Mouse (Mus musculus) heart, postnatal 0 days (tissue): Measurements from ENCODE around the gene B3gat2.

Source experiments
- CTCF ChIP-seq: IDR thresholded peaks from 2 replicates; pipeline ENCODE4 v1.5.1; 2016; ENCODE audit warnings: antibody characterized with exemption, control low read depth, low read depth
- EP300 ChIP-seq: IDR thresholded peaks from 2 replicates; pipeline ENCODE4 v1.6.1; 2016; ENCODE audit warnings: antibody characterized with exemption, low read depth

- TF ChIP-seq EP300 (no peak), CTCF (no peak)
These were observed 11.5 kb downstream of the B3gat2 start for GRCm38 (mm10) chr1:23773039-23773438.
